Mouse (Mus musculus): ENCODE results near the gene H2-DMa. TPM values are rescaled to one million over a fixed set of nuclear protein-coding genes. Genes with fewer than 3 reads are reported as not detected.
A peak's percentile ranks its signal among the peaks of the same experiment; 100 is the strongest.

H2-DMa gene
- total RNA-seq (2022): 10 to 100 TPM; 20.7 to 35.3 (median 30.7) TPM

DNA sequence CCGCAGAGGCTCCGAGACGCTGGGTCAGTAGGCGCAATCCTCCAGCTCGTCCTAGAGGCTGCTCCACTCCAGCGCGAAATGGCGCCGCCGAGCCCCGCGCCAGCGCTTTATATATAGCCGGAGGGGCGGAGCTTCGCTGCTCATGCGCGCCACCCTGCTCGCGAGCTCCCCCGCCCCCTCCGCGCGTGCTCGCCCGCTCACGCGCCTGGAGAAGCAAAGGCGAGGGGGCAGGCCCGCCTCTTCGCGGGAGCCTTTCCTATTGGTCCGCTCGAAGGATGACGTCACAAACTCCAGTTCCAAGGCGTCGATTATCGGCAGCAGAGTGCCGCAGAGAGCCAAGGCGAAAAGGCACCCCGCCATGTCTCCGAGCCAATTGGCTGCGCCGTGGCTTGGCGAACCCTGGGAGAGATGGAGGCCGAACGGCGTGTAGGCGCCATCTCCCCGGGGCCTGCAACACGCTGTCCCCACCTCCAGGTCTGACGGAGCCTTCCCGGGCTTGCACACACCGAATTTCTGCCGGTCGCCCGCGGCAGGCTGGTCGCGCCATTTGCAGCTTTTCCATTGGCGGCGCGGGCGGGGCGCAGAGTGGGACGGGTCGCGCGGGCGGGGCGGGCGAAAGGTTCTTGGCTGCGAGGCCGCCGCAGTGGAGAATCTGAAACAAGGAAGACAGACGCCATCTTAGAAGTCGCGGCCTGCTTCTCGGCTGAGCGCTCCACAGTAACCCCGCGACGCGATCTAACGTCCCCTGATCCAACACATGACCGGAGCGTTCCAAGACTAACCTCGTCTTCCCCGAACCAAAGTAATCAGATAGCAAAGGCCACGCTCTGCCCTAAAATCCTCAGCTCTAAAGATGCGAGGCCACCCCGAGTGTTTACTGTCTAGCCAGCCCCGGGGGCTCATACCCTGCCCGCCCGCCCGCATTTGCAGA is at the start of gene H2-DMa:
Gene H2-DMa (plus strand): TSS at position 293 of the 931 bp plus-strand sequence.
- peak; percentile 99 for DNase-seq (ENCODE audit: low spot score in 2 of 2)

GRCm38 (mm10) chr17:34072091-34072490 is 47.2 kb upstream of the H2-DMa start:
- no peak for DNase-seq (ENCODE audit: low spot score in 2 of 2)

DNA sequence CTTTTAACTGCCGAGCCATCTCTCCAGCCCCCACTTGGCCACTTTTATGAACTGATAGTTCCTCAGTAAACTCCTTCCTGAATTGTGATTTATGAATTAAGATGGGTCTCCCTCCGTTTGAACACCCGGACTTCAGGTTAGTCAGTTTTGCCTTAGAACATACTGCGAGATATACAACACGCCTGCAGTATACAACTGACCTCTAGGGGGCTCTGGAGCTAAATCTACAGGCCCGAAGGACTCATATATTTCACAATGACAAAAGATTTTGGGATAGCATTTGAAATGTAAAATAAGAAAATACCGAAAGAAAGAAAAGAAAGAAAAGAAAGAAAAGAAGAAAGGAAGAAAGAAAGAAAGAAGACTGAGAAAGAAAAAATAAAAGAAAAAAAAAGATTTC is 44.1 kb upstream of the H2-DMa start:
- DNase-seq (ENCODE audit: low spot score in 2 of 2): peak in 1 of 2 experiments; percentile 23

- peak in 1 of 2 experiments; percentile 37 for DNase-seq (ENCODE audit: low spot score in 2 of 2)
Observed at GRCm38 (mm10) chr17:34077549-34077948, 41.8 kb upstream of the H2-DMa start.

- DNase-seq (ENCODE audit: low spot score in 2 of 2): no peak
Observed at GRCm38 (mm10) chr17:34078148-34078547, 41.2 kb upstream of the H2-DMa start.

- no peak for DNase-seq (ENCODE audit: low spot score in 2 of 2)
Observed at GRCm38 (mm10) chr17:34079002-34079401, 40.3 kb upstream of the H2-DMa start.

GRCm38 (mm10) chr17:34079621-34080020 is 39.7 kb upstream of the H2-DMa start:
- peak in 1 of 2 experiments; percentile 22 for DNase-seq (ENCODE audit: low spot score in 2 of 2)

DNA sequence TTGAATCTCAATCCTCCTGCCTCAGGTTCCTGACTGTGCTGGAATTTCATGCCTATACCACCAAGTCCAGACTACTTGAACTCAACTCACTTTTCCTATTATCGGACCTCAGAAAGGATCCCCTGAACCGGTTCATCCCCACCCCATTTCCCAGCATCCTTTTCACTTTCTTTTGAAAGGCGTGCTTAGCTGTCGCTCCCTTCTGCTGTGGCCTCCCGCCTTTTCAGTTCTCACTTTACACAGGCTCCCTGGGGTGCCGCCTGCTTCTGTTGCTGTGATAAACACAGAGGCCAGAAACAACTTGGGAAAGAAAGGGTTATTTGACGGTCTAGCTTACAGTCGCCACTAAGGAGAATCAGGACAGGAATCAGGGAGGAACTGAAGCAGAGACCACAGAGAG is 36.2 kb upstream of the H2-DMa start:
- no peak for DNase-seq (ENCODE audit: low spot score in 2 of 2)

- no peak for DNase-seq (ENCODE audit: low spot score in 2 of 2)
Observed at GRCm38 (mm10) chr17:34087386-34087785, 32.0 kb upstream of the H2-DMa start.

DNA sequence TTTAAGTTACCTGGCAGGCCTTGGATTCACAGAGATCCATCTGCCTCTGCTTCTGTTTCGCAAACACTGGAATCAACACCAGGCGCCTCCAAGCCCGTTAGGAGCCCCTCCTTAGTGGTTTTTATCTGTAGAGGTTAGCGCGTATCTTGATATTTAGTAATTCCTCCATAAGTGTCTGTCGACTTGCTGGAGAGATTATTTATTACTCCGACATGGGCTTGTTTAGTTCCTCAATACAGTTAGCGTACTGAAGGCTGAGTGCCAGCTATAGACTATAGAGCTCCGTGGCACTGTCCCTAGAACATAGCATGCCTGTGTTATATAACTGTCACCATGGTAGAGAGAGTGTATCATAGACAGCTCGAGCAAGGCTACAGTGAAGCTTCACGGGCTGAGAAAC is 31.2 kb upstream of the H2-DMa start:
- DNase-seq (ENCODE audit: low spot score in 2 of 2): no peak

- no peak for DNase-seq (ENCODE audit: low spot score in 2 of 2)
Observed at GRCm38 (mm10) chr17:34090923-34091322, 28.4 kb upstream of the H2-DMa start.

DNA sequence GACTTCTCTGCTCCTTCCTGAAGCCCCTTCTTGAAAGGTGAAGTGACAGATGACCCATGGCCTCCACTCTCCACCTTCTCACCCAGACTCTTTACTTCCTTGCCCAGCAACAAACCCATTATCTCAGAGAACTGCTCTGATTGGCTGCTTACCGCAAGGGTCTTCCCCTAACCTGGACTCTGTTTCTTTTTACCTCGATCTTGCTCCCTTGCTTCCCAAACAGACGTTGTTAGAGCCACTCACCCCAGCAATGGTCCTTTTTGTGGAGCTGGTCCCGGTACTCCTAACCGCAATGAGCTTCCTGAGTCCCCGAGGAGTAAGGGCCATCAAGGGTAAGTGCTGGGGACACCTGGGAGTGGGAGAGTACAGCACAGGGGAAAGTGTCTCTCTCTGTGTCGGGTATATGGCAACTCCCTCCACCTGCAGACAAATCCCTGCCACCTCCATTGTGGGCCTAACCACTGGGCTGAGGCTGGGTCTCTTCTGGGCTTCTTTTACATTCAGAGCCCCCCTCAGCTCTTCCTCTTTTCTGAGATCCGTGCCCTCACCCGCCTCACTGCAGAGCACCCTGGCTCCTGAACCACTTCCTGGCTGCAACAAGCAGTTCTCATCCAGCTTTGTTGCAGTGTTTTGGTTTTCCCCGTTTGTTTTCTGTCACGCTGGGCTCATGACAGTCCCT is 27.0 kb upstream of the H2-DMa start, which contains the start of gene H2-Oa:
Gene H2-Oa (plus strand): TSS at position 144 of the 679 bp plus-strand sequence.
- no peak for DNase-seq (ENCODE audit: low spot score in 2 of 2)

DNA sequence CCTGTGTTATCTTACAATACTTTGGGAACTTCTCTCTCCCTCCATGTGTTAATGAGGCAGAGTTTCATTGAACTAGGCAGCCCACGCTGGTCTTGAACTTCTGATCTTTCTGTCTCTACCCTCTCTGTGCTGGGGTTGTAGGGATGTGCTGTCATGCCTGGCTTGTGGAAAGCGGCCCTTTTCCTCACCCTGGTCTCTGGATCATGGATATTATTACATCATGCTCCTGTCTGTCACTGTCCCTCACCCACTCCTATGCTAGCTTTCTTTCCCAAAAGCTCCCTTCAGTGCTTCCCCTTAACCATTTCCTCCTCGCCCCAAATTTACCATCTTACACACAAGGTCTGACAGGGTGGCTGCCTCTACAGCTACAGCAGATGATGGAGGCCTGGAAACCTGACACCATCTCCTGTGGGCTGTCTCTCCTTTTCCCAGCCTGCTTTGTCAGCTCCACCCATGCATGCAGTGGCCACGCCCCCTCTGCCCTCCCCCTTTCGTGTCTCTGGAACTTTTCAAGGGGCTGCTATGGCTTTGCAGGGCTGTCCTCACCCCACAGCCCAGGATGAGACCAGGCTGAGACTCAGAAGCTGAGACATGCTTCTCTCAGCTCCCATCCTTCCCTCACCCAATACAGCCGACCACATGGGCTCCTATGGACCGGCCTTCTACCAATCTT is 26.0 kb upstream of the H2-DMa start:
- DNase-seq (ENCODE audit: low spot score in 2 of 2): no peak

DNA sequence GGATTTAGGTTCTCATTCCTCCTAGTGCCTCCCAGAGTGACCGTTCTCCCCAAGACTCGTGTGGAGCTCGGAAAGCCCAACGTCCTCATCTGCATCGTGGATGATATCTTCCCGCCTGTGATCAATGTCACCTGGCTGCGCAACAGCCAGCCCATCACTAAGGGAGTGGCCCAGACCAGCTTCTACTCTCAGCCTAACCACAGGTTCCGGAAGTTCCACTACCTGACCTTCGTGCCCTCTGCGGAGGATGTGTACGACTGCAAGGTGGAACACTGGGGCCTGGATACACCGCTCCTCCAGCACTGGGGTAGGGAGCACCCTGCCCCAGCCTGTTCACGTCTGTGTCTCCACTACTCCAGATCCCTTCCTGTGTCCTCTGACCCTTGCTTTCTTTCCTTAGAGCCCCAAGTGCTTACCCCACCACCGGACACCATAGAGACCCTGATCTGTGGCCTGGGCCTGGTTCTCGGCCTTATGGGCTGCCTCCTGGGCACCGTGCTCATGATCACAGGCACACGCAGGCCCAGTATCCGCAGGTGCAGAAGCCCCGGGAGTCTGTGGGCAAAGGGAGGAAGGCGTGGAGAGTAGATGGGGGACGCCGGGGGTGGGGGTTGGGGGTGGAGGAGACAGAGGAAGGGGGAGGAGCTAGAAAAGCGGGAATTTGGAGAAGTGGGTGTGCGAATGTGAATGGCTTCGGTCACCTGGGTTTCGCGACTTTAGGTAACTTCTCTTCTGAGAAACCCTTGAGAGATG is 24.9 kb upstream of the H2-DMa start:
- DNase-seq (ENCODE audit: low spot score in 2 of 2): no peak

DNA sequence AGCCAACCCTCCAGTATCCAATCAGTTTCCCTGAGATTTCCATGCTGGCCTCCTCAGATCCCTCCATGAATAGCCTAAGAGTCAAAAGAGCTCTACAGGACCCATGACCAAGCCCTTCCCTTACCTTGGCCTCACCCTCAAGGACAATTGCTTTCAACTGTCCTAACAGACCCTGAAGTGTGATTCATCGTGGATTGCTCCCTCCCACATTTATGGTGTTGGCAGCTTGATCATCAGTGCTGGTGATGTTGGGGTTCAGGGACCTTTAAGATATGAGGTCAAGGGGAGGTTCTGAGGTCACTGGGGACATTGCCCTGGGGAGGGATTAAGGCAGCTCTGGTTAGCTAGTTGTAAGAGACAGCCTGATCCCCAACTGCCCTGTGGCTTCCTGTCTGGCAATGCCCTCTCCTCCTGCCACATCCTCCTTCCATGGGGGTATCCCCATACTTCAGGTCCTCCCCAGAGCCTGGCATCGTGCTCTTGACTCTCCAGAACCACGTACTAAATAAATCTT is 22.8 kb upstream of the H2-DMa start:
- no peak for DNase-seq (ENCODE audit: low spot score in 2 of 2)

DNA sequence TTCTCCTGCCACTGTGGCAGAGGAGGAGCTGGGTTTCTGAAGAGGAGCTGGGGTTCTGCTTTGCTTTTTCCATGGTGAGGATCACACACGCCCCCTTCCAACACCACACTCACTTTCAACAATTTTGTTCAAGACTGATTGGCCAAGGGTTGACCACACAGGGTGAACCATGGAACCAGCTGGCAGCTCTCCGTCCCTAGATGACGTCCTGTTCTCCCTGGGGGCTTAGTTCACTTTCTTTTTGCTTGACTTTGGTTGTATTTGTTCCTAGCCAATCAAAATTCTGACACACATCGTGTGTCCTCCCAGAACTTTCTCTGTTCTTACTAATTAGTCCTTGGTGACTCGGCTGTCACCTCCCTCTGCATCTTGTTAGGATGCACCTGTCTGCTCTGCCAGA is 22.1 kb upstream of the H2-DMa start:
- DNase-seq (ENCODE audit: low spot score in 2 of 2): no peak

GRCm38 (mm10) chr17:34098709-34099479 is 20.4 kb upstream of the H2-DMa start:
- no peak for DNase-seq (ENCODE audit: low spot score in 2 of 2)

- DNase-seq (ENCODE audit: low spot score in 2 of 2): no peak
Observed at GRCm38 (mm10) chr17:34099531-34099930, 19.8 kb upstream of the H2-DMa start.

DNA sequence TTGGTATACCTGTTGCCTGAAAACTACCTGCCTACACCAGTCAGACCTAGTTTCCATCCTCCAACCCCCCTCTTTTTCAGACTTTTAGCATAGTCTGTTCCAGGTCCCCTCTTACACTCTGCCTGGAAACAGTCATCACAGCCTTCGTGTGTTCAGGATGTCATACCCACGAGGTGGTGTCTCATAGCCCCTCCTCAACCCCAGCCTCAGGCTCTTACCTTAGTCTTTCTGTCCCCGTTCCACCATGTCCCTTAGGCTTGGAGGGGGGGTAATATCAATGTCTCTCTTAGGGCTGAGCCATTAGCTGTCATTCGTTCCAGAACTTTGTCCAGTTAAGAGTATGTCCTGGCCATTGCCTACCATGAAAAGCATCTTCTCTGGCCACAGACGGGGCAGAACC is 18.2 kb upstream of the H2-DMa start:
- DNase-seq (ENCODE audit: low spot score in 2 of 2): no peak

GRCm38 (mm10) chr17:34101604-34102032 is 17.7 kb upstream of the H2-DMa start:
- DNase-seq (ENCODE audit: low spot score in 2 of 2): peak; percentile 77 to 91

Data from left cerebral cortex, adult 8-10 months (tissue).